Mouse (Mus musculus): ENCODE measurements around the gene Notch4.

Notch4 gene

DNA sequence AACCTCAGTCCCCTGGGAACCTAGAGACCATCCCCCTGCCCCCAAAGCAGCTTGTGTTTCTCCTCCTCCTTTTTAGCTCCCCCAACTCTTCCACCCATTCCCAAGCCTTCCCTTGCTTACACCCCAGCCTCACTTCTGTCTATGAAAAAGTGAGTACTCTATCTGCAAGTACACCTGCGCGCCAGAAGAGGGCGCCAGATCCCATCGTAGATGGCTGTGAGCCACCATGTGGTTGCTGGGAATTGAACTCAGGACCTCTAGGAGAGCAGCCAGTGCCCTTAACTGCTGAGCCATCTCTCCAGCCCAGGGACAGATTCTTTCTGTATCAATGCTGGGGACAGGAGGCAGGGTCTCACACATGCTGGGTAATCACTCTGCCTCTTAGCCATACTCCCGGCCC lies 7.8 kb downstream of the Notch4 start:
- no peak for DNase-seq (ENCODE audit: low read depth)

DNA sequence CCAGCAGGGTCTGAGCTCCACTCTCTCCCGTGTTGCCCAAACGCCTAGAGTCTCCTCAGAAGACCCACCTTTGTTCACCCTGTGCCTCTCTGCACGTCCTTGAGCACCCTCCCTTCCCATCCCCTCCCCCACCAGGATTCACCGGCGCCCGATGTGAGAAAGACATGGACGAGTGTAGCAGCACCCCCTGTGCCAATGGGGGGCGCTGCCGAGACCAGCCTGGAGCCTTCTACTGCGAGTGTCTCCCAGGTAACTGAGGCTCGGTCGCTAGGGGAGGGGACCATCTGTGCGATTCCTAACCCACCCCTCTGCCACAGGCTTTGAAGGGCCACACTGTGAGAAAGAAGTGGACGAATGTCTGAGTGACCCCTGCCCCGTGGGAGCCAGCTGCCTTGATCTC lies 8.3 kb downstream of the Notch4 start:
- no peak for DNase-seq (ENCODE audit: low read depth)

DNA sequence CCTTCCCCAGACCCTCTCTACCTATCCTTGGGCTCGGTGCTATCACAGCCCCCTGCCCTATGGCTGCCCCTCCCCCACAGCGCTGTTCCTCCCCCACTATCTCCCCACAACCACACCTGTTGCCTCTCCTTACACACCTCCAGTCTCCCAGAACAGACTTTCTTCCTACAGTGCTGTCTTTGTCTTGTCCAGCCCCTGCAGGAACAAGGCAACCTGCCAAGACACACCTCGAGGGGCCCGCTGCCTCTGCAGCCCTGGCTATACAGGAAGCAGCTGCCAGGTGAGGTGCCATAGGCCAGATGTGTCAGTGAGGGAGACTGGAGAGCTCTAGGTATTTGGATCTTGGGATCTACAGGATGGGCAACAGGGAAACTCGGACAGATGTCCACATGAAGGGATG lies 12.5 kb downstream of the Notch4 start:
- DNase-seq (ENCODE audit: low read depth) = no peak

DNA sequence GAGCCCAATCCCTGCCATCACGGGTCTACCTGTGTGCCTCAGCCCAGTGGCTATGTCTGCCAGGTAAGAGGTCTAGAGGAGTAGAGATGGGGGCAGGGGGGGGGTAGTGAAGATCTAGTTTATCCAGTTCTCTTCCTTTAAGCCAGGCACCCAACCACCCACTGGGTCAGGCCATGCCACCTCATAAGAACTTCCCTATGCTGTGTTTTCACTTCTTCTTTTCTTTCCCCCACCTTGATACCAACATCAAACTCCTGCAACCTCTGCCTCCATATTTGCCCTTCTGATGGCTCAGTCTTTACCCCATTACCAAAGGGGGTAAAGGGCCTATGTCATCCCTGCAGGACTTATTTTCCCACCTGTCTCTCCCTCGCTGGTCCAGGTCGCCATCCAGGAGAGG lies 14.0 kb downstream of the Notch4 start:
- DNase-seq (ENCODE audit: low read depth) = no peak

DNA sequence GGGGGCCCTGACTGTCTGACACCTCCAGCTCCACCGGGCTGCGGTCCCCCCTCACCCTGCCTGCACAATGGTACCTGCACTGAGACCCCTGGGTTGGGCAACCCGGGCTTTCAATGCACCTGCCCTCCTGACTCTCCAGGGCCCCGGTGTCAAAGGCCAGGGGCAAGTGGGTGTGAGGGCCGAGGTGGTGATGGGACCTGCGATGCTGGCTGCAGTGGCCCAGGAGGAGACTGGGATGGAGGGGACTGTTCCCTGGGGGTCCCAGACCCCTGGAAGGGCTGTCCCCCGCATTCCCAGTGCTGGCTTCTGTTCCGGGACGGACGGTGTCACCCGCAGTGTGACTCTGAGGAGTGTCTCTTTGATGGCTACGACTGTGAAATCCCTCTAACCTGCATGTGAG lies 18.5 kb downstream of the Notch4 start:
- no peak for DNase-seq (ENCODE audit: low read depth)

DNA sequence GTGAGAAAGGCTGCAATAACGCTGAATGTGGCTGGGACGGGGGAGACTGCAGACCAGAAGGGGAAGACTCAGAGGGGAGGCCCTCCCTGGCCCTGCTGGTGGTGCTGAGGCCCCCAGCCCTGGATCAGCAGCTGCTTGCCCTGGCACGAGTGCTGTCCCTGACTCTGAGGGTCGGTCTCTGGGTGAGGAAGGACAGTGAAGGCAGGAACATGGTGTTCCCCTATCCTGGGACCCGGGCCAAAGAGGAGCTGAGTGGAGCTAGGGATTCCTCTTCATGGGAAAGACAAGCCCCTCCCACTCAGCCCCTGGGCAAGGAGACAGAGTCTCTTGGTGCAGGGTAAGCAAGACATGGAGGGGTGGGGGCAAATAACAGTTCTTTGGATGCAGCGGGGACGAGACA lies 19.3 kb downstream of the Notch4 start:
- no peak for DNase-seq (ENCODE audit: low read depth)

DNA sequence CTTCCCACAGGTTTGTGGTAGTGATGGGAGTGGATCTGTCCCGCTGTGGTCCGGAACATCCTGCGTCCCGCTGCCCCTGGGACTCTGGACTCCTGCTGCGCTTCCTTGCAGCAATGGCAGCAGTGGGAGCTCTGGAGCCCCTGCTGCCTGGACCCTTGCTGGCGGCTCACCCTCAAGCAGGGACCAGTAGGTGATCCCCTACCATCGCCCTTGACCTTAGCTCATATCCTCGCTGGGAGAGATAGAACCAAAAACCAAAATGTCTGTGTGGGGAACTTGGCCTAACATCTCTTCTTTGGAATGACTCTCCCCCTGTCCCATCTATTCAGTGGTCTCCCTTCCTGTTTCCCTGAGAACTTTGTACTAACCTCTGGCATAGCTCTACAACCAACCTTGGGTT lies 19.8 kb downstream of the Notch4 start:
- DNase-seq (ENCODE audit: low read depth) = no peak

DNA sequence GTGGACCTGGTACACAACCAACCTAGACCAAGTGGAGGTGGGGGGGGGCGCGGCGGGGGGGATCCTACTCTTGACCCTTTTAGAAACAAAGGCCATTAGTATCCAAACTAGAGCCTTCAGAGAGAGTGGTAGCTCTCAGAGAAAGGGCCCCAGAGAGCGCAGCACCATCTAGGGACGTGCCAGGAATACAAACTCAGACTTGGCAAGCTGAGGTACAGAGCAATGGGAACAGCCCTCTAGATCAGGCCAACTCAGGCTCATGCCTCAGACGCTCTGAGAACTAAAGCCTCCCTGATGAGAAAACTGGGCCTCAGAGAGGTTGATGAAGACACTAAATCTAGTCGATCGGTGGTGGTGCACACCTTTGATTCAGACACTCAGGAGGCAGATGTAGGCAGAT lies 21.1 kb downstream of the Notch4 start:
- no peak for DNase-seq (ENCODE audit: low read depth)

DNA sequence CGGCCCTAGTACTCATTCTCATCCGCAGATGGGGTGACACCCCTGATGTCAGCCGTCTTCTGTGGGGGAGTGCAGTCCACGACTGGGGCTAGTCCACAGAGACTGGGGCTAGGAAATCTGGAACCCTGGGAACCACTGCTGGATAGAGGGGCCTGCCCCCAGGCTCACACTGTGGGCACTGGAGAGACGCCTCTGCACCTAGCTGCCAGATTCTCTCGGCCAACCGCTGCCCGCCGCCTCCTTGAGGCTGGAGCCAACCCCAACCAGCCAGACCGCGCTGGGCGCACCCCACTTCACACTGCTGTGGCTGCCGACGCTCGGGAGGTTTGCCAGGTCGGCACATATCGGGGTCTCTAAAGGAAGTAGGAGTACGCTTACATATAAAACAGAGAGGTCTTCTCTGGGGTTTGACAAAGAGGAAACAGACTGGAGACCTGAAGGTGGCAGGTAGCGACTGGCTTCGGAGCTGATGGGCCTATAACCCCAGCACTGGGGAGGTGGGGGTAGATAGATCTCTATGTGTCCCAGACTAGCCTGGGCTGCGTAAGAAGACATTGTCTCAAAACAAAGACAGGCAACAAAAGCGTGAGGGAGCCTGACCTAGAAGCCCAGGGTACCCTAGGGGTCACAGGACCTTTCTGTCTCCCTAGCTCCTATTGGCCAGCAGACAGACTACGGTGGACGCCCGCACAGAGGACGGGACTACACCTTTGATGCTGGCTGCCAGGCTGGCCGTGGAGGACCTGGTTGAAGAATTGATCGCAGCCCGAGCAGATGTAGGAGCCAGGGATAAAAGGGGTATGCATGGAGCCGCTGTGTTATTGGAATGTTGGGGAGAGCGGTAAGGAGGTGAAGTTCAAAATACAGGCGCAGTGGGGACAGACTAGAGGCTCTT lies 22.1 kb downstream of the Notch4 start:
- no peak for DNase-seq (ENCODE audit: low read depth)

DNA sequence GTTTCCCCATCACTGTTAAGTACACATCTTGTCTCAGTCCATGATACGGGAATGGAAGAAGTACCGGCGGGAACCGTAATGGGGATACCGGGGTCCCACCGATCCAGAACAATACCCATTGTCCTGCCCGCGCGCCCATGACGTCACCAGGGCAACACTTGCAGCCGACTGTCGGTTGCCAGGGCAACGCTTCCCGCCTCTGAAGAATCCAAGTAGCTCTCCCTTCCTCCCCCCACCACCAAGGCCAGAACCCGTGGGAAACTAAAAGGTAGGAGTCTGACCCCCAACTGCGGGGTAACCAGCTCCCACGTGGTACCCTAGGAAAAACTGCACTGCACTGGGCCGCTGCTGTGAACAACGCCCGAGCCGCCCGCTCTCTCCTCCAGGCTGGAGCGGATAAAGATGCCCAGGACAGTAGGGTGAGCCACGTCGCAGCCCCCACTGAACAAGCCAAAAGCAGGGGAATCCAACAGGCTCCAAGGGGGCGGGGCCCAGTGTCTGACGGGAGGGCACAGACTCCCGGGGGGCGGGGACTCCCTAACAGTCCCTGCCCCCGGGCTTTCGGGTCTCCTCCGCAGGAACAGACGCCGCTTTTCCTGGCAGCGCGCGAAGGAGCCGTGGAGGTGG lies 22.8 kb downstream of the Notch4 start:
- DNase-seq (ENCODE audit: low read depth) = no peak

DNA sequence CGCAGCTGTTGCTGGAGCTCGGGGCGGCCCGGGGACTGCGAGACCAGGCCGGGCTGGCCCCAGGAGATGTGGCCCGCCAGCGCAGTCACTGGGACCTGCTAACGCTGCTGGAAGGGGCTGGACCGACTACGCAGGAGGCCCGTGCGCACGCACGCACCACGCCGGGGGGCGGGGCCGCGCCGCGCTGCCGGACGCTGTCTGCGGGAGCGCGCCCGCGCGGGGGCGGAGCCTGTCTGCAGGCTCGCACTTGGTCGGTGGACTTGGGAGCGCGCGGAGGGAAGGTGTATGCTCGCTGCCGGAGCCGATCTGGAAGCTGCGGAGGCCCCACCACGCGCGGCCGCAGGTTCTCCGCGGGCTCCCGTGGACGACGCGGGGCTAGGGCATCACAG lies 23.3 kb downstream of the Notch4 start:
- DNase-seq (ENCODE audit: low read depth) = no peak

DNA sequence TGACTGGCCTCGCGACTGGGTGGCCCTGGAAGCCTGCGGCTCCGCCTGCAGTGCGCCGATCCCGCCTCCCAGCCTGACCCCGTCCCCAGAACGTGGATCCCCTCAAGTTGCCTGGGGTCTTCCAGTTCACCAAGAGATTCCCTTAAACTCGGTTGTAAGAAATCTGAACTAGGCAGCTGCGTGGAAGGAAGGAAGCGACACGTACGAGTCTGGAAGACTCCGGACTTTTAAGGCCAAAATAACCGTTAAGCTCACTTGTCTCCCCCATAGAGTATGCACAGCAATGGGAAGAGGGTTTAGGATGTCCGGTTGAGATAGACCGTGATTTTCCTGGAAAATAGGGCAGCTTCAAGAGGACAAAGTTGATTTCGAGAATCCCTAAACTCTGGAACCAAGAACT lies 23.7 kb downstream of the Notch4 start:
- DNase-seq (ENCODE audit: low read depth) = no peak

DNA sequence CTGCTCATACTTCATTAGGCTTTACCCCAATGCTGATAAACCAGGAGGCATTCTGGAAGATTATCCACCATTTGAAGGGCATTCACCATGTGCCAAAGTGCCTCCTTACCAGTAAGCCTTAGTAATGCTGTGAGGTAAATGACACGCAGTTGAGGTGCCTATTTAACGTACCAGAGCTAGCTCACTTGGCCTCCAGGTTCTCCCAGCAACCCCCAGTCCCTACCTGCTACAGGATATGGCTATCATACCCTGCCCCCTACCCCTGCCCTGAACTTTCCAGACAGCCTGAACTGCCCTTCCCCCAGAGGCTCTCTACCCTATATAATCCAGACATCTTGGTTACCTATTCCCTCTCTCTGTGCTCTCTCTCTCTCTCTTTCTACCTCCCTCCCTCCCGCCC lies 24.7 kb downstream of the Notch4 start:
- no peak for DNase-seq (ENCODE audit: low read depth)

DNA sequence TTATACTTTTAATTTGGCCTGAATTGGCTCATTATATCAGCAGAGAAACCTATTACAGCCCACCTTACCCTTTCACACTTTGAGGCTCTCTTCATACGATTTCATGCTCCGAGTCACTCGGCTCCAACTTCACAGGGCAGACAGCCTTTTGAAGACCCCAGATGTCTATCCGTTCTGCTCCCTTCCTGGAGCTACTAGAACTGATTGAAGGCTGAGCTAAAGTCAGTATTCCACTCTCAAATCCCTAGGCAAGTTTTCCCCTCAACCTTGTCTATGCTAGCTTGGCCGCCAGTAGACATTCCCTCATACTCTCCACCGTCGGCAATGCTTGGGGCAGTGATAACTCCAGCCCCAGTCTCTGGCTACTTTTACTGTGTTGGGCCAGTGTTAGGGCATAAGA lies 25.1 kb downstream of the Notch4 start:
- DNase-seq (ENCODE audit: low read depth) = no peak

DNA sequence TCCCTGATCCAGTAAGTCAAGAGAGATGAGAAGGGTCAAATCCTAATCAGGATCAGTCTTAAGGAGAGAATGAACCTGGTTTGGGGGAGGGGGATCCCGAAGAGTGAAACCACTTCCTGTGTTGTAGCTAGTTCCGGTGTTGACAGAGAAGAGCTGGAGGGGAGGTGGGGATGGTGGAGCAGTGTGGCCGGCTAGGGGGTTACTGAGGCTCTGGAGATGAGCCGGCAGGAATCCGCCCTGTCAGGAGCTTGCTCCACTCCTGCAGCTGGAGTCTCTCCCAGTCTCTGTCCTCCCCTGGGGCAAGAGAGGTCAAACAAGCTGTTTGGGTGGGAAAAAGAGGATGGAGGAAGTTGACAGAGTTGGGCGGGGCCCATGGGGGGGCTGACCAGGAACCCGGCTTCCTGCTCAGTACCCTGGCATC lies 25.6 kb downstream of the Notch4 start, which contains the start of gene Gpsm3:
Gene Gpsm3, plus strand, starts transcription at position 126 of the 421 bp plus-strand sequence.
- DNase-seq (ENCODE audit: low read depth) = no peak

DNA sequence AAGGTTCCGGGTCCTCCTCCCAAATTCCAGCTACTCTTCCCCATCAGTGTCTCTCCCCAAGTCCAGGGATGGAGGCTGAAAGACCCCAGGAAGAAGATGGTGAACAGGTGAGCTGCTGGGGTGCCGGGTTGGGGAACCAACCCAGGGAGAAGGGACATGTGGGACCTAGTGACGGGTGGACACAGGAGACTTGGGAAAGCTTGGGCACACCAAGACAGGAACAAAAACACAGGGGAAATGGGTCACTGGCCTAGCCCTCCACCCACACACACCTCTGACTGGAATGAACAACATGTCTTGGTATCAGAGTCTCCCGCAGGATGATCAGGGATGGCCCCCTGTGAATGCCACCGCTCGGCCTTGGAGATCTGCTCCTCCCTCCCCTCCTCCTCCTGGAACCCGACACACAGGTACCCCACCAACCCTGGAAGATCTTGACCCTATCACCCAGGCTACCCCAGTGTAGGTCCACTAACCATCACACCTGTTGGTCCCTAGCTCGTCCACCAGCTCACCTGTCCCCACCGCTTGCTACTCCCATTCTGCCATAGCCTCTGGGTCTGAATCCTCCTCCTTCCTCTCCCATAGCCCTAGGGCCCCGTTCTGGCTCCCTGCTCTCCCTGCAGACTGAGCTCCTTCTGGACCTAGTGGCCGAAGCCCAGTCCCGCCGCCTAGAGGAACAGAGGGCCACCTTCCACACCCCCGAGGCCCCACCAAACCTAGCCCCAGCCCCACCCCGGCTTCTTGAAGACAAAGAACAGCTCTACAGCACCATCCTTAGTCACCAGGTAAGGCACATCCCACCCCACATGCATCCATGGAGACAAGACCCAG lies 26.3 kb downstream of the Notch4 start:
- no peak for DNase-seq (ENCODE audit: low read depth)

DNA sequence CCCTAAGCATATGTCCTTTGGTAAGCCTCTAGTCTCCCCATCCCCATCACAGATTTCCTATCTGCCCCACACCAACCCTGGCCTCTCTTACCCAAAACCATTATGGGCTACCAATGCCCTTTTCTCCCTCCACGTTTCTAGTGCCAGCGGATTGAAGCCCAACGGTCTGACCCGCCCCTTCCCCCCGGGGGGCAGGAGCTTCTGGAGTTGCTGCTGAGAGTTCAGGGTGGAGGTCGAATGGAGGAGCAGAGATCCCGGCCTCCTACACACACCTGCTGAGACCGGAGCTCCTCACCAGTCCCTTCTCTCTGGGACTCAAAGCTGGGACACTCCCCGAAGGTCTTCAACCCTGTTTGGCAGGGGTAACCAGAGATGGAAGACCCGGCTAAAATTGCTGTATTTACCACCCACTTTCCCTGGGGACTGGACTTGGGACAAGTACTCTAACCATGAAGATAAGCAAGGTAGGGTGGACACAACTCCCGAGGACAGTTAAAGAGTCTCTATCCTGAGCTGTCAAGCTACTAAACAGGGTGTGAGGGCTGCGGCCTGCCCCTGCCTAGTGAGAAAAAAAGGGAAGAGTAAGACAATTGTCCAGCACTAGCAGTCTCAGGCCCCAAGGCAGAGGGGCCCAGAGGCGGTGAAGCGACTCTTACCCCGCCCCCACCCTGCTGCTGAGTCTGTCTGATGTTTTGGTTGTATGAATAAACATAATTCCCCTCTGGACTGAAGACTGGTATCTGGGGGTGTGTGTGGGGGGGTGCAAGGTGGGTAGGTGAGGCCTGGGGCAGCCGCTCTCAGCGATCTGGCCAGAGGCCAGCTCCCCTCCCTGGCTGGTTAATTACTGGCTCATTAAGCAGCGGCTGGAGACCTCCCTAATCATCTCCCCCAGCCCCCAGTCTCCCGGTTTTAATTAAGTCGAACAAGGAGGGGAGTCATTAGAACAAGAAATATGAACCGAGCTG lies 27.2 kb downstream of the Notch4 start, which contains the start of gene Pbx2:
Gene Pbx2, plus strand, starts transcription at position 238 of the 965 bp plus-strand sequence.
- DNase-seq (ENCODE audit: low read depth) = no peak

DNA sequence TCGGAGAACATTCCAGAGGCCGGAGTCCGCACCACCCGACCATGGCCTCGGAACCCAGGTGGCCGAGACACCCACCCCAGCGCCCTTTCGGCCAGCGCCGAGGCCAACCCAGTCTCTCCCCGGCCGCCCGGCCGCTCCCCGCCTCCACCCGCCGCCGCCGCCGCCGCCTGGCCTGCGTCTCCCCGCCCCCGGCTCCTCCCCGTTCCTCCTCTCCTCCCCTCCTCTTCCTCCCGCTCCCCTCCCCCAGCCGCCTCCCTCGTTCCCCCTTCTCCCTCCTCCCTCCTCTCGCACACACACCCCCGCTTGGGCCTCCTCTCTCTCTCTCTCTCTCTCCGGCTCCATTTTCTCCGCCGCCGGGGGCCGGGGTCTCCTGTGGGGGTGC lies 27.9 kb downstream of the Notch4 start:
- DNase-seq (ENCODE audit: low read depth) = no peak

DNA sequence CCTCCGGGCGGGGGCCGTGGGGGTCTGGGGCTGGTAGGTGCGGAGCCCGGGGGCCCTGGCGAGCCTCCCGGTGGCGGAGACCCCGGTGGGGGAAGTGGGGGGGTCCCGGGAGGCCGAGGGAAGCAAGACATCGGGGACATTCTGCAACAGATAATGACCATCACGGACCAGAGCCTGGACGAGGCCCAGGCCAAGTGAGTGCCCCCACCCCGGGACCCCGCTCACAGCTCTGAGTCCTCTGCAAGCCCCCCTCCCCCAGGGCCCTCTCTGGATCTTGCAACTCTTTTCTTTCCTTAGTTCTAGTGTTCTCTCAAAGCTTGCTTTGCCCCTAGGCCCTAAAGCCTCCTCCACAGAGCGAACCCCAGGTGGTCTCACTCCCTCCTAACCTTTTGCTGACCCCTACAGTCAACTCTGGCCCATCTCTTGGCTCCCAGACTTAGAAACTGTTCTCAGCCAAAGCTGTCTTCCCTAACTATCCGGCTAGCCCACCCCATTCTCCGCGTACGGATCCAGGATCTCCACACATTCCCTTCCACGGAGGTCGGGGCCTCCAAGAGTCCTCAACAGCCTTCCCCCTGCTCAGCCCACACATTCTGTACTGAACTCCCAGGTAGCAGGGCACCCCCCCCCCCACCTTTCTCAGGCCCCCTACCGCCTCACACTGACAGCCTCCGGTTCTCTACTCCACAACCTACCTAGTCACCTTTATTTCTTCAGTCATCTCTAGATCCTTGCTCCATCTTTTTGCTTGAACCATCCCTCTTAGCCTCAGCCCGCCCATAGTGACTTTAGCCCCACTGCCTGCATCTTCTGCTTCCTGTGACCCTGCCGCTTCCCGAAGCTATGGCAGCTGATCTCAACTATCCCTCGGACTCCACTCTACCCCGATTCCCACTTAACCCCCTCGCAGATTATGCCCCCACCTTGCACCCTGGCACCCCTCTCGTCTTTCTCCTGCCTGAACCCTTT lies 28.8 kb downstream of the Notch4 start:
- DNase-seq (ENCODE audit: low read depth) = no peak

All from c-Kit-positive CD71-negative TER-119-negative erythroid progenitor cells, embryonic 14.5 days (primary cell).